Mouse (Mus musculus) liver, adult 2 months (tissue): ENCODE results near the gene Syne2.

ENCODE experiments used
- CTCF ChIP-seq: fragments of 200-500 bp; IDR thresholded peaks from 2 replicates; pipeline ENCODE4 v1.5.1; 2011; ENCODE audit warnings: low read depth, low read length, control low read depth
- POLR2A ChIP-seq: fragments of 200-500 bp; IDR thresholded peaks from 2 replicates; pipeline ENCODE4 v1.6.1; 2011; ENCODE audit warnings: low read length, control low read depth; ENCODE audit not compliant: insufficient read depth; ENCODE audit errors: extremely low read depth

DNA sequence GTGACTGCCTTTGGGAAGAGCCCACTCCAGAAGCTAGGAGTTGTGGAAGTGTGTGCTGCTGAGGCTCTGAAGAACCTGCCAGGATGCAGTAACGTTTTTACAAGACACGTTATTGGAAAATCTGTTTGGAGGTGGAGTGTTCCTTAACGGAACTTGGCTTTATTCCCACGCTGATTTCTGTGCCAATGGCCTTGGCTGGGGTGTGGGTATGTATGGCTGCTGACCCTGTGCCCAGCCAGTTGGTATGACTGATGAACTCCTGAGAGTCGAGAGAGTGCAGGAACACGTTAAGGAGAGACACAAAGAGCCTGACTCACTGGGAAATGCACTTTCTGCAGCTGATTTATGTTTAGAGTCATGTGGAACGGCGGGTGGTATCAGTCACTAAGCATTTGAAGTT, 200.7 kb downstream of the Syne2 start:
- no peak for TF ChIP-seq CTCF
- TF ChIP-seq POLR2A, result no peak
